Mouse (Mus musculus): ENCODE measurements around the gene Olfr395. TPM values are rescaled to one million over a fixed set of nuclear protein-coding genes. Genes with fewer than 3 reads are reported as not detected.
"Not testable (repeated sequence)": the region's sequence is repeated elsewhere in the genome, so short reads cannot be mapped to it uniquely, and the experiment has no call there.

Gene Olfr395
- not detected in 2 replicates for polyA plus RNA-seq (2014; fragmentation: Nextera tagmentation; extraction: Ambion mirVana)

- WGBS: 85% methylated on average over 4 of the region's 4 CpGs
- not testable (repeated sequence) for H3K36me3 ChIP-seq (ENCODE audit: control insufficient read depth, insufficient read depth, low read length); DNase-seq (ENCODE audit: low spot score); H3K4me3 ChIP-seq (ENCODE audit: low read depth, low read length); H3K27ac ChIP-seq (ENCODE audit: low read depth, low read length); H3K4me2 ChIP-seq (ENCODE audit: low read length); ATAC-seq; H3K4me1 ChIP-seq (ENCODE audit: control insufficient read depth, insufficient read depth, low read length); H3K9ac ChIP-seq (ENCODE audit: low read length); H3K27me3 ChIP-seq (replicated peaks; ENCODE audit: control insufficient read depth, insufficient read depth, low read length); H3K9me3 ChIP-seq (replicated peaks; ENCODE audit: control insufficient read depth, low read length)
Observed at GRCm38 (mm10) chr11:73909199-73909598, at the start of gene Olfr395. Olfr395 (minus strand) TSS chr11:73909299.

GRCm38 (mm10) chr11:73936377-73936776 is 27.3 kb upstream of the Olfr395 start, which contains the start of gene Olfr23:
Olfr23 (plus strand) TSS chr11:73936677.
- H3K4me3 ChIP-seq (ENCODE audit: low read depth, low read length): no peak within 1 kb of the TSS
- no peak within 1 kb of the TSS for H3K9ac ChIP-seq (ENCODE audit: low read length)
- no peak within 1 kb of the TSS for H3K4me2 ChIP-seq (ENCODE audit: low read length)
- H3K9me3 ChIP-seq (replicated peaks; ENCODE audit: control insufficient read depth, low read length): no peaks in the 10 kb centered on the region
- no peaks in the 10 kb centered on the region for H3K36me3 ChIP-seq (ENCODE audit: control insufficient read depth, insufficient read depth, low read length)
- no peak within 1 kb of the TSS for H3K27ac ChIP-seq (ENCODE audit: low read depth, low read length)
- no peaks in the 10 kb centered on the region for H3K27me3 ChIP-seq (replicated peaks; ENCODE audit: control insufficient read depth, insufficient read depth, low read length)
- ATAC-seq: no peak
- DNase-seq (ENCODE audit: low spot score): no peak
- H3K4me1 ChIP-seq (ENCODE audit: control insufficient read depth, insufficient read depth, low read length): no peaks in the 10 kb centered on the region

GRCm38 (mm10) chr11:73890671-73891070 is 18.4 kb downstream of the Olfr395 start, which contains the start of gene Olfr394:
Olfr394 (minus strand) TSS chr11:73890771.
- 81% methylated on average over 1 of the region's 1 CpGs for WGBS
- no peak within 1 kb of the TSS for H3K4me3 ChIP-seq (ENCODE audit: low read depth, low read length)
- no peak within 1 kb of the TSS for H3K27ac ChIP-seq (ENCODE audit: low read depth, low read length)
- H3K4me2 ChIP-seq (ENCODE audit: low read length): no peak within 1 kb of the TSS
- H3K4me1 ChIP-seq (ENCODE audit: control insufficient read depth, insufficient read depth, low read length): no peaks in the 10 kb centered on the region
- no peak within 1 kb of the TSS for H3K9ac ChIP-seq (ENCODE audit: low read length)
- H3K36me3 ChIP-seq (ENCODE audit: control insufficient read depth, insufficient read depth, low read length): no peaks in the 10 kb centered on the region
- peaks cover 2% of the 10 kb centered on the region; the same call in 1 of the 2 replicates for H3K9me3 ChIP-seq (replicated peaks; ENCODE audit: control insufficient read depth, low read length)
- DNase-seq (ENCODE audit: low spot score) (no peak), ATAC-seq (no peak)
- no peaks in the 10 kb centered on the region for H3K27me3 ChIP-seq (replicated peaks; ENCODE audit: control insufficient read depth, insufficient read depth, low read length)

Other genes starting within 250 kb of the Olfr395 start
- gene Zfp735, start 220.5 kb downstream of the Olfr395 start, polyA plus RNA-seq (2014; fragmentation: Nextera tagmentation; extraction: Ambion mirVana): not detected in 2 replicates
- not detected in 2 replicates for gene Olfr389, start 128.6 kb downstream of the Olfr395 start, polyA plus RNA-seq (2014; fragmentation: Nextera tagmentation; extraction: Ambion mirVana)
- gene Olfr390, start 126.3 kb downstream of the Olfr395 start, polyA plus RNA-seq (2014; fragmentation: Nextera tagmentation; extraction: Ambion mirVana): not detected in 2 replicates
- not detected in 2 replicates for gene Olfr391-ps, start 106.2 kb downstream of the Olfr395 start, polyA plus RNA-seq (2014; fragmentation: Nextera tagmentation; extraction: Ambion mirVana)
- gene Olfr392, start 92.2 kb downstream of the Olfr395 start, polyA plus RNA-seq (2014; fragmentation: Nextera tagmentation; extraction: Ambion mirVana): not detected in 2 replicates
- not detected in 2 replicates for gene Olfr393, start 57.8 kb downstream of the Olfr395 start, polyA plus RNA-seq (2014; fragmentation: Nextera tagmentation; extraction: Ambion mirVana)
- not detected in 2 replicates for gene Olfr394, start 18.5 kb downstream of the Olfr395 start, polyA plus RNA-seq (2014; fragmentation: Nextera tagmentation; extraction: Ambion mirVana)
- not detected in 2 replicates for gene Olfr23, start 27.4 kb upstream of the Olfr395 start, polyA plus RNA-seq (2014; fragmentation: Nextera tagmentation; extraction: Ambion mirVana)
- gene Olfr397, start 51.5 kb upstream of the Olfr395 start, polyA plus RNA-seq (2014; fragmentation: Nextera tagmentation; extraction: Ambion mirVana): not detected in 2 replicates
- not detected in 2 replicates for gene Olfr398, start 81.1 kb upstream of the Olfr395 start, polyA plus RNA-seq (2014; fragmentation: Nextera tagmentation; extraction: Ambion mirVana)
- not detected in 2 replicates for gene Olfr139, start 147.3 kb upstream of the Olfr395 start, polyA plus RNA-seq (2014; fragmentation: Nextera tagmentation; extraction: Ambion mirVana)
- gene Olfr399, start 147.3 kb upstream of the Olfr395 start, polyA plus RNA-seq (2014; fragmentation: Nextera tagmentation; extraction: Ambion mirVana): not detected in 2 replicates
- not detected in 2 replicates for gene Zfp616, start 160.7 kb upstream of the Olfr395 start, polyA plus RNA-seq (2014; fragmentation: Nextera tagmentation; extraction: Ambion mirVana)
- gene Olfr401, start 204.4 kb upstream of the Olfr395 start, polyA plus RNA-seq (2014; fragmentation: Nextera tagmentation; extraction: Ambion mirVana): not detected in 2 replicates
- gene Olfr402, start 244.2 kb upstream of the Olfr395 start, polyA plus RNA-seq (2014; fragmentation: Nextera tagmentation; extraction: Ambion mirVana): not detected in 2 replicates